Mouse (Mus musculus) frontal cortex, postnatal 14 days (tissue): ENCODE results near the gene Sik3.

Experiments
- DNase-seq, 2 experiments: peaks; one replicate each; pipeline ENCODE4 v3.0.0; 2022; ENCODE audit warnings: low spot score in 2 of 2

Gene Sik3

GRCm38 (mm10) chr9:46012091-46013008, at the start of gene Sik3, which contains the start of gene Pafah1b2:
TSS of gene Sik3 (plus strand) at chr9:46012820.
TSS of gene Pafah1b2 (minus strand) at chr9:46012690.
- DNase-seq, result peak; percentile 92 to 94

DNA sequence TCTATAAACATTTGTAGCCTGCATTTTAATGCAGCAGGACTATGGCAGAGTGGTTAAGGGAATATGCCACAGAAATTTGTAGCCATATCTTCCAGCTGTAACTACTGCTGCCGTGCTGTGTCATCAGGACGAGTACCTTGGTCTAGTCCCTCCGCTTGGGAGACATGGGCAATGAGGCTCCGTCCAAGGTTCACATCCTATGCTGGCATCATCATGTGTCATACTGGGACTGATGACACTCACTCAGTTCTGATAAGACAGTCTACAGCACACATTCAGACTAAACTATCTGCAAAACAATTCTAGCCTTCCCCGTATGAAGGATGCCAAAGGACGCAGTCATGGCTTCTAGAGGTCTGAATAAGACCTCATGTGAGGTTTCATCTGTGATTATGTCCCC, 49.0 kb upstream of the Sik3 start:
- DNase-seq, result no peak

GRCm38 (mm10) chr9:45976884-45977283, 35.7 kb upstream of the Sik3 start:
- DNase-seq, result no peak

- no peak for DNase-seq
Observed at GRCm38 (mm10) chr9:45979778-45980177, 32.8 kb upstream of the Sik3 start.

GRCm38 (mm10) chr9:45980611-45981010, 32.0 kb upstream of the Sik3 start:
- DNase-seq, result no peak

DNA sequence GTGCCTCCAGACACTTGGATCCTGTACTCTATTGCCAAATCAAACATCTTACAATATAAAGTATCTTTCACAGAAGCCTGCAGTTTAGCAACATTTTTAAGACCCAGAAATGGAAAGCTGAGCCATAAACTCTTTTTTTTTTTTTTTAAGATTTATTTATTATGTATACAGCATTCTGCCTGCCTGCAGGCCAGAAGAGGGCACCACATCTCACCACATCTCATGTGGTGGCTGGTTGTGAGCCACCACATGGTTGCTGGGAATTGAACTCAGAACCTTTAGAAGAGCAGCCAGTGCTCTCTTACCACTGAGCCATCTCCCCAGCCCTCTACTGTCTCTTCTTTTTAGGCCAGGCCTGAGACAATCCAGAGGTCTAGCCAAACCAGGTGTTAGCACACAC, 31.3 kb upstream of the Sik3 start:
- no peak for DNase-seq

DNA sequence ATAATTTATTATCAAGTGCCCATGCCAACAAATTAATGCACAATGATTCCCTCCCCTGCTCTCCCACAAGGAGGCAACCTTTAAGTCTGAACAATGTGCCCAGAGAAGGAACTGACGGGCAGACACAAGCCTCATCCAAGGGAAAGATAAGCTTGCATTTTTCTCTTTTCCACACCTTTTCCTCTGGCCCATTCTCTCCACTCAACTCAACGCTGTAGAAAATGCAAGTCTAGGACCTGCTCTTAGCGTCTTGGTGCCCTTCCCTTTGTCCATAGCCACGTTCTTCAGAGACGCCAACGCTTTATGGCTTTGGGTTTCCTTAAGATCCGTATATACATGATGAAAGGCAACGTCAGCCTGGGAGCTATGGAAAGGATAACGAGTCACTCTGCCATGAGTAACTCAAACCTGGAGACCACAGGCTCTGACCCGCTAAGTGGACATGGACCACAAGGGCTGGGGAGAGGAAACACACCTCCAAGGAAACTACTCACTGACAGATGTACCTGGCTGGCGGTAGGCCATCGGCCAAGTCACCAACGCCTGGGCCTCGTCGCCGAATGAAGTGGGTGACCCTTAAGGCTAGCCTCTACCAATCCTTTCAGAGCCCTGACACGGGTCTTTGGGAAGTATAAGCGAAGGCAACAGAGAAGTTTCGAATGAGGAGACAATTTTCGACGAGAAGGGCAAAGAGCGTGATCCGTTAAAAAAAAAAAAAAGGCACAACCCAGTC, 28.8 kb upstream of the Sik3 start:
- peak in 1 of 2 experiments; percentile 17 for DNase-seq

DNA sequence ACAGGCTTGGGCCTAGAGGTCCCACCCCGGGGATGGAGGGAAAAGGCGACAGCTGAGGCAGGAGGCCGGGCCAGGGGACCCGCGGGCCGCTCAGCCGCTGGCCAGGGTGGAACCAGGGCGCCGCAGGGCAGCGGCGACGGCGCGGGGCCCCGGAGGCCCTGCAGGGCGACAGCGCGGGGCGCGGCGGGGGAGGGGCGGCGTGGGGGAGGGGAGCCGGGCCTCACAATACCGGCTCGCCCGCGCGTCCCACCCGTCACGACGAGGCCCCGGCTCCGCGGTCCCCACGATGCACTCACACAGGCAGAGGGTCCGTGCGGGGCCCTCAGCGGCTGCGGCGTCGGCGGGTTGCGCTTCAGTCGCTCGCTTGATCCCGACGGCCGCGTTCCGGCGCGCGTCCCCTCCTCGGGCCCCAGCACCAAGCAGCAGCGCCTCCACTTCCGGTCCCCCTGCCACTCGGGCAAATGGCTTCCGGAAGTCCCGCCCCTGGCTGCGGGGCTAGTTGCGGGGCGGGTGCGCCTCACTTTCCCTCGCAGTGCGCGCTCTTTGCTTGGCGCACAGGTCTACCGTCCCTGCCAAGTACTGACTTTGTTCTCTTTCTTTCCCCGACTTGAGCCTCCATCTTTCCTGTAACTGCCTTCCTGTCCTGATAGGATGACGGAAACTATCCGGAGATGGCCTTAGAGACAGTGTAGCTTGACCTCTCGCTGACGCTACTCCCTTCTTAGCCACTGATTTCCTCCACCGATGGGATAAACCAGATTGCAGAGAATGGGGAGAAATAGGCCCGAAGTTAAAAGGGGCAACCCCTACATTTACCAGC, 28.0 kb upstream of the Sik3 start:
- DNase-seq, result peak; percentile 77 to 80

DNA sequence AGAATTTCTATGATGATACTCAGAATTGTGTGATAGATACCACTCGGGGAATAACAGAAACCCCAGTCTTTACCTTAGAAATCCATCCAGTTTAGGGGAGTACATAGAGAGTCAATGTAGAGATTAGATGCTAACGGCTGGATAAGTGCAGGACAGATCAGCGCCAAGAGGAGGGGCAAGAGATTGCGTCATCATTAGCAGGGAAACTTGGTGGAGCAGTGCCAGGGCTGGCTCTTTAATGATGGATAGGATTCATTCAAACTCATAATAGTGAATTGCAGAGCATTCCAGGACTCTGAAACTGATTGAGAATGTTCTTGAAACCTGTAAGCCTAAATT, 27.4 kb upstream of the Sik3 start:
- peak in 1 of 2 experiments; percentile 17 for DNase-seq

- DNase-seq, result no peak
Observed at GRCm38 (mm10) chr9:45999009-45999408, 13.6 kb upstream of the Sik3 start.

DNA sequence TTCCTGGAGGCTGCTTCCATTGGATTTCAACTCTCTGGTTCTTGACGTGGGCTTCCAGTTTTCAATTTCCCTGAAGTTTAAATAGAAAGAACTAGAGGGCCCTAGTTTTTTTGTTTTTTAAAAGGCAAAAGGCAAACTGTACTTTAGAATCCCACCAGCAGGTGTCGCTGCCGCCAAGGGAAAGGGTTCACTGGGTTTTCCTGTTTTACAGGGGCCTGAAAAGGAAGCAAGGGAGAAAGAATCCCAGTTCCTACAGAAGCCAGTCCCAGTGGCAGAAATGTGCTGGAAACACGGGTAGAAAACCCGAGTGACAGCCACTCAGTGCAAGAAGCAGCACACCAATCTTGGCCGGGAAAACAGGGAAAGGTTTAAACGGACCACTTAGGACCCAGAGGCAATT, 8.9 kb upstream of the Sik3 start:
- DNase-seq, result peak; percentile 63 to 89

- no peak for DNase-seq
Observed at GRCm38 (mm10) chr9:46004529-46004928, 8.1 kb upstream of the Sik3 start.

GRCm38 (mm10) chr9:46006224-46006623, 6.4 kb upstream of the Sik3 start:
- no peak for DNase-seq

GRCm38 (mm10) chr9:46008931-46009668, 3.5 kb upstream of the Sik3 start:
- DNase-seq, result no peak

DNA sequence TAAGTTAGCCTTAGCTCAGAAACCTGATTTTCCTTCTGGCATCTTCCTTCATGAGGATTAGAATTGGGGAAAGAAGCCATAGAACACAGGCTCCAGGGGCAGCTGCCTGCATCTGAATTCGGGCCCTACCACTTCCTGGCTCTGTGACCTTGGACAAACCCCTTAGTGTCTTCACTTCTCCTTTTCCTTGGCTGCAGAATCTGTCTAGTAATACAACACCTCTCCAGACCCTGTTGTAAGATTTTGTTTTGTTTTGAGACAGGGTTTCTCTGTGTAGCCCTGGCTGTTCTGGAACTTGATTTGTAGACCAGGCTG, 3.0 kb upstream of the Sik3 start:
- no peak for DNase-seq

DNA sequence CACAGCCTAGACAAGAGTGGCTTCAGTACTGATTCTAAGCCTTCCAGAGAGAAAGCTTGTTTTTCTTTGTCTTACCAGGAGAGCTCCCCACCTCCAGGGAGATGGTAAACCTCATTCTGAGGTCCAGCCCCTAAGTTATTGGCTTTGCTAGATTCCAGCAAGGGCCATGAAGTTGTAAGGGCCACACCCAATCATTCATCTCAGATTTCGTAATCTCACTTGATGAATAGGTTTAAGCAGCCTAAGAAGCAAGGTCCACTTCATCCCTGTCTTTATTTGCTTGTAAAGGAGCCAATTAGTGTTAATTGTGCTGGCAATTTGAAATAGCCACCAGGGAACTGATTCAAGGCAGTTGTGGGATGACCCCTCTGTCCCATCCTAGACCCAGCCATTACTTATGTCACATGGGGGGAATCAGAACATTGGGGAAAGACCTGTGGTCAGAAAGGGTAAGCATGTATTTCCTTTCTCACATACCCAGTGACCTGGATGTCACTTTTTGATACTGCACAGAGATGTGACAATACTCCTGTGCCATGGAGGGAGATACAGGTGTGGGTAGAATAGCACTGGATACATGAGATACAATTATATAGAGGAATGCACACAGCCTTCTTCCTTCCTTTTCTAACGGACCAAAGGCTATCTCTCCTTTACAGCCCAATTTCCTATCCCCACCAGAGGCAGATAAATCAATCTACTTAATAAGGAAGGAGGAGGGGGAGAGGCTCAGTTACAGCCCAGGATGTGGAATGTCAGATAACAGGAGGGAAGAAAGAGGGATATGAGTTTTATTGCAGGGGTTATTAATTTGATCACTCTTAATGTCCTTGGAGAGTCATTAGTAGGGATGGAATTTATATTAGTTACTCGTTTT, 1.3 kb upstream of the Sik3 start:
- no peak for DNase-seq

GRCm38 (mm10) chr9:46013009-46013586, 478 bp downstream of the Sik3 start:
- DNase-seq, result peak; percentile 30 to 42

- DNase-seq, result no peak
Observed at GRCm38 (mm10) chr9:46013616-46014015, 996 bp downstream of the Sik3 start.

DNA sequence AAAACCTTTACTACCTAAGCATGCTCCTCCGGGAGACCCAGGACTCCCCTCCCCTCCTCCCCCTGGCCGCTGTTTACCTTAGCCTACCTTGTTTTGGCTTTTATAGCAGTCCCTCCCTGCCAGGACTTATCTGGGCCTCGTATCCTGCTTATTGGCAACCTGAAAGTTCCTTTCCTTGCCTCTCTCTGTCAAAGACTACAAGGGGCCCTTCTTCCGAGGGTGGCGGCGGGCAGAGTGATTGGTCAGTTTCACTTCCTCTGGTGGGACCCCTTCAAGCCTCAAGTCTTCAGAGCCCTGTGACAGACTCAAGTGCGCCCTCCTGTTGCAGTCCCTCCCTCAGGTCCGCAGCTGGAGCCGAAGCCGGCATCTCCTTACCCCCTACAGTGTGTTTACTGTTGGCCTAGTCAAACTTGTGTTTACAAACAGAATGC, 1.6 kb downstream of the Sik3 start:
- DNase-seq, result peak; percentile 31 to 40

DNA sequence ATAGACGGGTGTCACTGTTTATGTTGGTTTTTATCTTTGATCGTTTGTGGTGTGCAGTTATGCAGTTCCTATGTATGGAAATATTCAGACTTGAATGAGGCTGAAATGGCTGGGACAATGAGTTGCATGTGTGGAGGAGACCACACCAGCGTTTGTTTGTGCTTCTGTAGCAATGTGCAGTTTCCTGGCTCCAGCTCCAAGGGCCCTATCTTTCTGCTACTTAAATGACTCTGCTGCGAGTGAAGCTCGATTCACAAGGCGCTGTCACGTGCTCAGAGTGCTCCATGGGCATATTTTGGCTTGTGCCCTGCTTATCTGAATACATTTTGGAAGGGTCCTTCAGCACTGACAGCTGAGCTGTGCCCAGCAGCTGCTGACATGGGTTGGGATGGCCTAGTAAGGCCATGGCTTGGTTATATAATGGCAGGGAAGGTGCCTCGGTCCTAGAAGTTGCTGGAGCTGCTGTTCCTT, 2.5 kb downstream of the Sik3 start:
- DNase-seq, result peak in 1 of 2 experiments; percentile 31
